Mouse (Mus musculus) frontal cortex, adult (tissue): ENCODE measurements around the gene Plxnb1.
A peak's percentile ranks its signal among the peaks of the same experiment; 100 is the strongest.

Experiments used
- ATAC-seq: cut with Nextera tagmentation; 2 replicates; pipeline ENCODE4 v1.9.2; 2017; ENCODE audit warnings: mild to moderate bottlenecking, moderate library complexity, mixed read lengths; ENCODE audit not compliant: low TSS enrichment

The Plxnb1 gene

DNA sequence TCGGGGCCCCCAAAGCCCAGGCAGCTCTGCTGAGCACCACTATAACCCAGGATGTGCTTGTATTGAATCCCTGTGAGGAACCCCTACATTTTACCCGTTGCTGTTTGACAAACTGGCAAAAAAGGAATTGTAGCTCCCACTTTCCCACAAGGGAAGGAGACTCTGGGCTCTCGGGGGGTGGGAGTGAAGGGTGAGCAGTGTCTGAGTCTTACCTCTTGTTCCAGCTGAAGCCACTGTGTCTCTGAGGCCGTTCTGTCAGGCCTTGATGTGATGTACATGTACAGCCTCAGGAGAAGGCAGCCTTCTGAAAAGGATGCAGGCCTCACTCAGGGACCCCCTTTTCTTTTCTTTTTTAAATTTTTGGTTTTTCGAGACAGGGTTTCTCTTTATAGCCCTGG is 34.3 kb upstream of the Plxnb1 start:
- no peak for ATAC-seq

DNA sequence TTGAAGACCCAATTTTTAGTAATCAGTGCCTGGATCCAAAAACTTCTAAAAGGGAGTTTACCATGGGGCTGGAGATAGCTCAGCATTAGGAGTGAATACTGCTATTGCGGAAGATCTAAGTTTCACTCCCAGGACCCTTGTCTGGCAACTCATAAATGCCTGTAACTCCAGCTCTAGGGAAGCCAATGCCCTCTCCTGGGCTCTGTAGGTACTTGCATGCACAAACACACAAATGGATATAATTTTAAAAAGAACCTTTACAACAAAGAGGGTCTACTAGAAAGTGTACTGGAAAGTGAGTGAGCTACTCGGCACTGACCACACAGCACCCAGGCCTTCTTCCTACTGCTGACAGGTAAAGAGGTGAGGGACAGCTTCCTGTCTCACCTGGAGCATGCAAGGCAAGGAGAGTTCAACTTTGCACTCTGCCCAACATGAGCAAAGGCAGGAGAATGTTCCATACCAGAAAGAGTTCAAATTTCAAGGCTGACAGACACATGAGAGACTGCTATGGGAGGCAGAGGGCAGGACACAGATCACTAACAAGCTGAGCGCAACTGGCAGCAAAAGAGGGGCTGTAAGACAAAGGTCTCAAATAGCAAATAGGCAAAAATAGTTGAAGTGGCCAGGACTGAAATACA is 27.0 kb upstream of the Plxnb1 start:
- ATAC-seq = no peak

DNA sequence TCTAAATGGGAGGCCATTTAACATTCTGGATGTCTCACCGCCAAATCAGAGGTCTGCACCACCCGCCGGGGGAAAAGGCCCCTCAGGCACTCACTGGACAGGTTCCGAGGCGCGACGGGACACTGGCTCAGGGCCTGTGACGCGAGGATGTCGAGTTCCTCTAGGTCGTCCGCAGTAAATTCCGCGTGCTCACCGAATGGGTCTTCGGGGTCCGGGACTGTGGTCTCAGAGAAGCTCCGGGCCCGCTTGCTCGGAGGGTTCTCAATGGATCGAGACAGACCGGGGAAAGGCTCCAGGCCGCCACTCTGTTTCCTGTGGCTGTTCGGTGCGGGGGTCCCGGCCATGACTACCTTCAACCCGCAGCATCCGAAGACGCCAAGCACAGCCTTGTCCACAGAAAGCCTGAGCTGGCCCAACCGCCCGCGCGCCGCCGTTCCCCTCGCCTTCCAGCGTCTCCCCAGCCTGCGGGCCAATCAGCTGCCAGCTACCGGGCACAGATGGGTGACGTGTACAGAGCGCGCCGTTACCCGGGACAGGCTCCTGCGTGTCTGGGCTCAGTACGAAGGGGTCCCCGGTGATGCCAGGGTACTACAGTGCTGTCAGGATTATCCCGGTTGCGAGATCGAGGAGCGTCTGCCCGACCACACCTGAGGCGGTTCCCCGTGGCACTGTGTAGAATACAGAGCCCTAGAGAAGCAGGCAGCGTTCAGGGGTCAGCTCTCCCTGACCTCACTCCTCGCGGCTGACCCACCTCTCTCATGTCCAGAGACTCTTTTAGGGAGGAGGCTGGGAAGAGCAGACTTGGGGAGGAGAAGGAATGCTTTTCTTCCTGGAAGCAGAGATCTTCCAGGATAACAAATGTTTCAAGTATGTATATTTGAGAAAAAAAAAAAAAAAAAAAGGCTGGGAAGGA is 21.3 kb upstream of the Plxnb1 start, which contains the start of gene Atrip:
Gene Atrip (minus strand): TSS at position 464 of the 913 bp plus-strand sequence.
- peak; percentile 99 for ATAC-seq

DNA sequence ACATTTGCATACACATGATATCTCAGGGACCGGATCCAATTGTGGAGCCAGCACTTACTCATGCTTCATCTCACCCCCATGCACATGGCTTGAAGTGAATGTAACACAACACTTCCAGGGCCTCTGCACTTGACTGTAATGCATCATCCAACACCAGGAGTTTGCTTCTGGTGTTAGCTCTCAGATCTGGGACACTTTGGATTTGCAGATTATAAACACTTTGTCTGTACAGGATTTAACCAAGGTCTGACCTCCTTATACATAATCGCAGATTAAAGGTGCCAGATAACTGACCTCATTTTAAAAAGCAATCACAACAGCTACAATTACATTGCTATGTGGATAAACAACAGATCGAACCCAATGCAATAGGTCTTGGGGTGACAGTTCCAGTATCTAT is 14.7 kb upstream of the Plxnb1 start:
- ATAC-seq = no peak

DNA sequence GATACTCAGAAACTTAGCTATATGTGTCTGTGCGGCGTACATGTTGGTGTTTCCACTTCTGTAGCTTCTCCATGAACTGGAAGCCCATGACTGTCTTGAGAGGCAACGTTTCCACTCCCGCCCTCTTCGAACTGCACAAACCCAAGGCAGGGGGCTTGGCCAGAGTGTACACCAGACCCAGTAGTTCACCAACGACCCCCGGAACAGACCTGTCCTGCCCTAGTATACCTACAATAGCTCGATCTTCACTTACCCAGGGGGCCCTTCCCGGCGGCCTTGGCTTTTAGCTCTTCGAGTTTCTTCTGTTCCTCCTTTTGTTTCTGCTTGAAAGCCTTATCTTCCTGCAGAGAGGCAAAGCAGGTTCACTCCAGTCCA is 13.5 kb upstream of the Plxnb1 start:
- ATAC-seq = no peak

DNA sequence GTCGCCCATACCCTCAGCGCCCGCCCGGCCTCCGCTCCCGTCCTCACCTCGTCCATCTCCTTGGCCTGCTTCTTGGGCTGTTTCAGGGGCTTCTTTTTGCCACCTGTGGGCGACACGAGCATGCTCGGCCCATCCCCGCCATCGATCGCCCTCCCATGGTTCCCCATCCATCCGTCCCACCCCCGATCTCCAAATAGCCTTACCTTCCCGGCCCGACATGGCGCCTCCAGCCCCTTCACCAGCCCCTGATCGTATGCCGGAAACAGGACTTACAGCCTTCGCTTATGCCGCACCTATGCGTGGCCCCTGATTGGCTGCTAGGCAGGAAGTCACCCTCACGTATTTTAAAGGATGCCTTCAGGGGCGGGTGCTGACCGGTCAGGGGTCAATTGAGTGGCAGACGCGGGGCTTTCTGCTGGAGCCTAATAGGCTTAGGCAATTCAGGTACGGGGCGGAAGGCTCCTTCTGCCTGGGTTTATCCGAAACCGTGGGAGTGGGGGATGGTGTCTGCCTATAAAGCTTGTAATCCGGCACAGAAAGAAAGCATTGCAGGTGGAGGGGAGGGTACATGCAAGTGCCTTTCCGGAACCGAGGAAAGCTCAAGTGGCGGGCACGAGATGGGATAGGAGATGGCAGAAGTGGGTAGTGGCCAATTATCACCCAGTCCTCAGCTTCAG is 12.9 kb upstream of the Plxnb1 start, which contains the start of the genes Ccdc51 and Tma7:
Gene Ccdc51 (plus strand): TSS at position 370 of the 677 bp plus-strand sequence.
Gene Tma7 (minus strand): TSS at position 464 of the 677 bp plus-strand sequence.
- ATAC-seq = peak; percentile 99

DNA sequence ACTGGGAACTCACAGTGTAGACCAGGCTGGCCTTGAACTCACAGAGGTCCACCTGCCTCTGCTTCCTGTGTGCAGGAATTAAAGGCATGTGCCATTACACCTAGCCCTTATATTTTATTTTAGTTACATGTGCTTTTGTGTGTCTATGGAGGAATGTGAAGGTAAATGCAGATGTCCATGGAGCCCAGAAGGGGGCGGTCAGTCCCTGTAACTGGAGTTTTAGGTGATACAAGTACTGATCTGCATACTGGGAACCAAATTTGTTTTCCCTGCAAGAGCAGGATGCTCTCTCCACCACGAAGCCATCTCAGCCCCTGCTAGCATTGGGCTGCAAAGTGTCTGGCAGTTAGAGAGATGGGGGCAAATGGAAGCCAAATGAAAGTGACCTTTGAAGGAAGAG is 10.3 kb upstream of the Plxnb1 start:
- ATAC-seq = no peak

DNA sequence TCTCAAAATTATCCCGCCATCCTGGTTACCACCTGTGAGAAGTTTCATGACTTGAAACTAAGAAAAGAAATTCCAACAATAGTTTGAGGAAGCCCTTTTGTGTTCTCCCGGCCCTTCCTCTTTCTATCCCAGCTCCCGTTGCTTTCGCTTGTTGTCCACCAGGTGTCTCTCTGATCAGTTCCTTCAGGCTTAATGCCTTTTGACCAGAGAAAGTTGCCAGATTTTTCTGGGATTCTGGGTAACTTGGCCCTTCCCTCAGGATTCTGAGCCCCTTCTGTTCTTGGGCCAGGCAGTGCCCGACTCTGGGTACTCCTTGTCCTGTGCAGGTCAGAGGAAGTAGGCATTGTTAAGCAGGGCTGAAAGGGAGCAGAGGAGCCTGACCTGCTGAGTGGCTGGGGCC is 7.2 kb upstream of the Plxnb1 start:
- peak; percentile 49; the same call in 1 of the 2 replicates for ATAC-seq

DNA sequence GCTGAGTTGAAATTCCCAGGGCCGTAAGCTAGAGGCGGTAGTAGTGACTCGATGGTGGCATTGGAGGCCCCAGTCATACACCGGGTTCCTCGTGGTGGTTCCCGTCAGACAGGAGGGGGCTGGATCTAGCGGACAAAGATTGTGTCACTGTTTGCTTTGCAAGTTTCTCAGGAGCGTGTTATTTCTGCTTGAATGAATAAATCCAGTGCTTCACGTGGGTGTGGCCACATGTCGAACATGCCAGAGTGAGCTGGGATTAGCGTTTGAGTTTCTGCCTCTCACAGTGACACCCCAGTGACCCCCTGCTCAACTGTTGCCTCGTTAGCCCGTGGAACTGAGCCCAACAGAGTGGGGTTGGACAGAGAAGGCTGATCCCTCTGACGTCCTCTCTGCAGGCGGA is 4.7 kb upstream of the Plxnb1 start:
- no peak for ATAC-seq

DNA sequence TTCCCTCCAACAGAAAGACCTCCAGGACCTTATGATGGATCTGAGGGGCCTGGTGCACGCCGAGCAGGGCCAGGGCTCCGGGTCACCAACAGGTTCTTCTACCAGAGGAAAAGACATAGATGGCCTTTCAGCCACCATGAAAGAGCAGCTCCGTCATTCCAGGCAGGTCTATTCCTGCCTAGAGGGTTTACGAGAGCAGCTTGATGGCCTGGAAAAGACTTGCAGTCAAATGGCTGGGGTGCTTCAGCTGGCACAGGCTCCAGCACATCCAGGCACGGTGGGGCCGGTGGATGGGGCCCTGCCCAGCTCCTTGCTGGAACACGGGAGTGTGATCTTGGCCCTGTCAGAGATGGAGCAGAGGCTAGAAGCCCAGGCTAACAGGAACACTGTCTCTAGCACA is 3.4 kb upstream of the Plxnb1 start:
- ATAC-seq = no peak

DNA sequence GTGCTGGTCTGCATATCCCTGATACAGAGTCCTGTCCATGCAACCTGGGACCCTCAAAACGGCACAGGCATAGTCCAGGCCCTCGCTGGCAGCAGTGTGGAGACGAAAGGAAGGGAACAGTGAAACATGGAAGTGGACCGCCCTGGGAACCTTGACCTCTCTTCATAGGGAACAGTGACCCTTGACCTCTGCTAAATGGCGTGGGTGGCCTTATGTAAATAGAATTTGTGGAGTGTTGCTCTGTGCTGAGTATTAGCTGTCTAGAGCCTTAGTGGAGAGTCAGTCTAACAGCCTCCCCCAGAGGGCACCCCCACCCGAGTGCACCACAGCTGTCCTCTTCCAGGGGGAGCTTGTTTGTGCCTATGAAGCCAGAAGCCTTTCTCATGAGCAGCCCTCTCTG is 2.4 kb upstream of the Plxnb1 start:
- ATAC-seq = no peak

DNA sequence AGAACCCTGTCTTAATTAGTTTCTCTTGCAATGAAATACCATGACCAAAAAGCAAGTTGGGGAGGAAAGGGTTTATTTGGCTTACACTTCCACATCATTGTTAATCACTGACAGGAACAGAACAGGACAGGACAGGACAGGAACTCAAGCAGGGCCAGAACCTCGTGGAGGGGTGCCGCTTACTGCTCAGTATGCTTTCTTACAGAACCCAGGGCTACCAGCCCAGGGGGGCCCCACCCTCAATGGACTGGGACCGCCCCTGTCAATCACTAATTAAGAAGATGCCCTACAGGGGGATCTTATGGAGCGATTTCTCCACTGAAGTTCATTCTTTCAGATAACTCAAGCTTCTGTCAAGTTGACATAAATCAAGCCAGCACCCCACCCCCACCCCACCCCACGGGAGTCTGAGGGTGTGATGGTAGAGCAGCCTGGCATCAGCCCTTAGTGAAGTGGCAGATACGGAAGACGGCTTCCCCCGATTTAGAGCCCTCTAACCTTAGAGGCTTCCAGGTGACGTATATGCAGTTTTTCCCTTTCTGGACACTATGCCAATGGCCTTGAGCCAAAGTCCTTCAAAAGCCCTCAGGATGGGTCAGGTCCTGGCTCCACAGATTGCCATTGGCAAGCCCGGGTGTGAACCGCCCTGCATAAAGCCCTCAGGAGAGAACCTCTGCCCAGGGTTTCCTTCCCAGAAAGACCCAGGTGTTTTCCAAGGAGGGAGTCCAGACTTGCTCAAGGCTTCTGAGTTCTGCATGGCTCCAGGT is 1.2 kb upstream of the Plxnb1 start:
- ATAC-seq = no peak

DNA sequence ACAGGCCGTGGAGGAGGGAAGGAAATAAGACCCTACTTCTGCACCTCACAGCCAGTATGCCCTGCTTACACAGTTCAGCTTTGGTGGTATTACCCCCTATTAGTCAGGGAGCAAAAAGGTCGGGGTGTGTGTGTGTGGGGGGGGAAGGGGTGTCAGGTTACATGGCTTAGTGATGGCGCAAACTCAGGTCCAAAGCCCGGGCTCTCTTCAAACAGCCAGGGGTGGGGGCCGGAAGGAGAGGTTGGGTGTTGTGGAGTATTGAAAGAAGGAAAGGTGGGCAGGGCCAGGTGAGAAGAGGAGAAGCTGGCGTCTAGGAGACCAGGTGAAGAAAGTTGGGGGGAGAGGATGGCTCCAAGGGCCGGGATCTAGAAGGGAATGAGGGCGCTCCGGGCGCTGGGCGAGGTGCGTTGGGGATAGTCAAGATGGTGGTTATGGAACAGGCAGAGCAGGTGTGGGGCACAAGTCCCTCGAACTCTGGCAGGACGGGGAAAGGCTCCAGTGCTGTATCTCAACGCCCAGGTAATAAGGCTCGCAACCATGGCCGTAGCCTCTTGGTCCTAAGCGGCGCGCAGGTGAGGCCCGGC is 544 bp upstream of the Plxnb1 start:
- no peak for ATAC-seq

DNA sequence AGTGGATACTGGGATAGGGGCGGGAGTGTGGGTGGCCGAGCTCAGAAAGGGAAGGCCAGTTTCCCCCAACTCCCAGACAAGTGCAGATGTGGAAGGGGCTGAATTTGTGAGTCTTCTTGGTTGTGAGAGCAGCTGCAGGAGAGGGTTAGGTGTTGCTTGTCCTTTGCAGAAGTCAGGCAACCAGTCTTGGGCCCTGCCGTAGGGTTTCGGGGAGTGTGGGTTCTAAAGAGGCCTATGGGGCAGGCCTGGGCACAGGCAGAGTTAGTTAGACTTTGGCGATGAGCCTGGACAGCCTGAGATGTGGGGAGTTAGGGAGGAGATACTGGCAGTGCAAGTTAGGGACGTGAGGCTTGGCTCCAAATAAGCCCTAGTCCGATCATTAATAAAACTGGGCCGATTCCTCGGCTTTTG is 1.1 kb downstream of the Plxnb1 start:
- no peak for ATAC-seq

DNA sequence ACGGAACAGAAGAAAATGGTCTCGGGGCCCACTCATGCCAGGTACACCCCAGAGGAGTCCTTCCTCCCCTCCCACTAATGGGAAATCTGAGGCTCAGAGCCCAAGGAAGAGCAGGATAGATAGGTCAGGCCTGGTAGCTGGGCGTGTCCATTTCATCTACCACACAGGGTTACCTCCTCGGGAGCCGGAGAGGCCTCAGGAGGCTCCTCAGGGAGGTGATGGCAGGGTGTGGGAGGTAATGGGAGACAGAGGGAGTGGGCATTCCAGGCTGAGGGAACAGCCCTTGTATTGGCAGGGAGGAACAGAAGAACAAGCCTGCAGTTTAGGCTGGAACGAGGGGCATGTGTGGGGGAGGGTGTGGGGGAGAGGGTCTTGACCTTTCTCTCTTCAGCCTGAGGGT is 1.7 kb downstream of the Plxnb1 start:
- ATAC-seq = no peak

DNA sequence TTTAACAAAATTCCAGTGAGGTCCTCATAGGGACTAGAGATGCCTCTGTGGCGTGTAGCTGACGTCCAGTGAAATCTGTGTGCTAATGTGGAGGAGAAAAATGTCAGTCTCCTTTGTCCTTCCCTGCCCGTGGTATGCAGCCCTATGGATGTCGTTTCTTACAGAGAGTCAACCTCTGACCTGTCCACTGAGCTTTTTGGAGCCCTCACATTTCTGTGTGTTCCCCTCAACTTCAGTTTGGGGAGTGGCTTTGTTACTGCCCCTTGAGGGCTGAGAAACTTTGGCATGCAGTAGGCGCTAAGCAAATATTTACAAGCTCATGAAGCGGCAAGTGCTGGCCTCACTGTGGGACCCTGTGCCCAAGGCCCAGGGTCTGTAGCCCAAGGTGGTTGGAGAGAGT is 2.1 kb downstream of the Plxnb1 start:
- ATAC-seq = no peak

DNA sequence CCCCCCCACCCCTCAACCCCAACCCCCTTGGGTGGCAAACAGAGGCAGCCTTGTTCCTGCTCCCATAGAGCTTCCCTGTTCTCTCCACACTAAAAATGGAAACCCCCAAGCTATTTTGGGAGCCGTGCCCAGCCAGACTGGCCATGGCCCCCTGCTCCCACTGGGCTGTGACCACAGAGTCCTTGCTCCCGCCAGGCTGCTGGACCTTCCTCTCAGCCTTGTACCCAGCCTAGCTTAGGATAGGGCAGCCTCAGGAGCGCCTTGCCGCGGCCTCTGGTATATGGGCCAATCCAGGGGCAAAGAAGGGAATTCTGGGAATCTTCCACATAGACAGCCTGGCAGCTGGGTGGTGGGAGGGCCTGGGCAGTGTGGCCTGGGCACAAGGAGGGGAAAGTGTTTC is 2.6 kb downstream of the Plxnb1 start:
- ATAC-seq = peak; percentile 64

DNA sequence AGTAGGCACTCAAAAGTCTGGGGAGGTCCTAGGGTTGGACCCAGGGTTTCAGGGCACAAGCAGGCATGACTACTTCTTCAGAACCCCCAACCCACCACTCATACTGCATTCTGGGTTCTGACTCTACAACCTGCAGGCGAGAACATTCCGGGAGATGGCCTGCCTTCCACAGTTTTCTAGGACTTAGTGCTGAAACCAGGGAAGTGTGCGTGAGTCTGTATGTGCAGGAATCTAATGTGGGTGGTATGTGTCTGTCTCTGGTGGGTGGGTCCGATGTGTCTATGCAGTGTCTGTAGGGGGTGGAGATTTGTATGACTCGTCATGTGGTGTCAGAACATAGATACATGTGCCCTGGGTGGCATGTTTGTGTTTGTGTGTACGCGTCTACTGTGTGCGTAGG is 3.2 kb downstream of the Plxnb1 start:
- ATAC-seq = no peak

DNA sequence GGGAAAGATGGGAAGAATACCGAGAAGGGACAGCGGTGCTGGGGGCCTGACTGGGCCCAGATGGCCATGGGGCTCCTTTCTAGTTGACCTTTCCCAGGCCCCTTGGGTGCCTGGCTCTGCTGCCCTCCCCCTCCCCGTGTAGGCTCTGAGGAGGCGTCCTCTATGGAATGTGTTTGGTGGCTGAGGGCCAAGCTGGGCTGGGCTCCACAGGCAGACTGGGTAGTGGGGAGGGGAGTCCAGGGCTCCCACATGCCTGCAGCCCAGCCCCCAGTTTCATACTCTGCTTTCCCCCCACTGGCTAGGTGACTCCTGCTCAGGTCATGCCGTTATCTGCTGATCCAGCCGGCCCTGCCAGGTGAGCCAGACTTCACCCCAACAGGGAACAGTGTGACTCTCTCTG is 3.8 kb downstream of the Plxnb1 start:
- no peak for ATAC-seq

DNA sequence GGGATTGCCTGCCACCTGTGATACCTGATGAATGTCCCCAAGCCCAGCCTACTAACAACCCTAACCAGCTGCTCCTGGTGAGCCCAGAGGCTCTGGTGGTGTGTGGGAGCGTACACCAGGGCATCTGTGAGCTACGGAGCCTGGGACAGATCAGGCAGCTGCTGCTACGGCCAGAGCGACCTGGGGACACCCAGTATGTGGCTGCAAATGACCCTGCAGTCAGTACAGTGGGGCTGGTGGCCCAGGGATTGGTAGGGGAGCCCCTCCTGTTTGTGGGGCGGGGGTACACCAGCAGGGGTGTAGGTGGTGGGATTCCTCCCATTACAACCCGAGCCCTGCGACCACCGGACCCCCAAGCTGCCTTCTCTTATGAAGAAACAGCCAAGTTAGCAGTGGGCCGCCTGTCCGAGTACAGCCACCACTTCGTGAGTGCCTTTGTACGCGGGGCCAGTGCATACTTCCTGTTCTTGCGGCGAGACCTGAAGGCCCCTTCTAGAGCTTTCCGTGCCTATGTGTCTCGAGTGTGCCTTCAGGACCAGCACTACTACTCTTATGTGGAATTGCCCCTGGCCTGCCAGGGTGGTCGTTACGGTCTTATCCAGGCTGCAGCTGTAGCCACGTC is 5.2 kb downstream of the Plxnb1 start:
- no peak for ATAC-seq

DNA sequence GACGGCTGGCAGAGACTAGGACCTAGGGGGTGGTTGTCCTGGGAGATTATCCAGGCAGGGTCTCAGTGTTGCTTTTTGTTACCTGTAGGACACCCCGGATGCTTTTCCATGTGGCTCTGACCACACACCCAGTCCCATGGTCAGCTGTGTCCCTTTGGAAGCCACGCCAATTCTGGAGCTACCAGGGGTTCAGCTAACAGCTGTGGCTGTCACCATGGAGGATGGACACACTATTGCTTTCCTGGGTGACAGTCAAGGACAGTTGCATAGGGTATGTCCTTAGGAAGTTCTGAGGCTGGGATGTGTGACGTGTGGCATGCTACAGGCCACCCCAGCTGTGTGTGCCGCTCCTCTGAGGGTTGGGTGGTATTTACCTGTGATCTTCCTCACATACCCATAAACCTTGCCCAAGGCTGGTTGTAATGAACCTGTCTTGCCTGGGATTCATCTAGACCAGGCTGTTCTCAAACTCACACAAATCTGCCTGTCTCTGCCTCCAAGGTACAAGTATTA is 6.8 kb downstream of the Plxnb1 start:
- ATAC-seq = no peak
